Mouse (Mus musculus): ENCODE measurements around the gene Ptprj.

DNA sequence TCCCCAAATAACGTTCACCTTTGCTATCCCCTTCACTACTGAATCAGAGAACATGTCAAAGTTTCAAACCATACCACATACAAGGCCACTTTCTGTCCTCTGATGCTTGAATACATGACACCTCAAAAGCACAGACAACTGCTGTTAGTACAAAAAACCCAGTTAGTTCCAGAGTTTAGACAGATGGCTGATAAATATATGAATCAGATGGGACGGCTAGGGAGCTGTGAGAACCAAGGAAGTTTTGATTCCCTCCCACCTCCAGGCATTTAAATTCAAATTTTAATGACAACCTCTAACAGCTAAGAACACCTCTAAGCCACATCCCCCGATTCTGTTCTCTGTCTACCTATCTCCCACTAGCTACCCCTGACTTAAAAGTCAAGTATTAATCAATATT is 33.1 kb upstream of the Ptprj start:
- TF ChIP-seq CTCF (conservative IDR thresholded peaks at IDR 0.05; ENCODE audit: low read length) = no peak
- TF ChIP-seq NANOG (IDR thresholded peaks at IDR 0.05; ENCODE audit: borderline replicate concordance, low read length) = no peak
